Mouse (Mus musculus): ENCODE measurements around the gene Ptpro.
"Not testable (repeated sequence)": the region's sequence is repeated elsewhere in the genome, so short reads cannot be mapped to it uniquely, and the experiment has no call there.

The Ptpro gene

DNA sequence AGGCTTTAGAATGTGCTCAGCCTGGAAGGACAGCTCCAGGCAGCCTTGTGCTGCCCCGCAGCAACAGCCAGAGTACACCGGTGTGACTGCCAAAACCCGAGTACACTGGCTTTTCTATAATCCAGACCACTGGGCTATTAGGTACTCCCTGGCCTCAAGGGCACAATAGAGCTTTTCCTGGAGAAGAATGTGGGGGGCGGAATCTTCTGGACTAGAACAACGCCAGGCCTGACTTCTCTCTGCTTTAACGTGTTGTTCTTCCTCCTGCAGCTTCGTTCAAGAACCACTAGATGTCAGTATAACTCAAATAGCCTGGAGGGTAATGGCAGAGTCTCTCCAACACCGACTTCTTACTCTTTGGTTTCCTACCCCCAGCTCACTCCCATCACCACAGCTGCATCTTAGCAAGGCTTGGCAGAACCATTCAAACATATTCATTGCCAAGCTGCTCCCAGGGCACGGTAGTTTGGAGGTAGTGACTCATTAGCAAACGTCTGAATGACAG, 203.5 kb downstream of the Ptpro start:
- peak; percentile 63 for DNase-seq (ENCODE audit: low read depth)

DNA sequence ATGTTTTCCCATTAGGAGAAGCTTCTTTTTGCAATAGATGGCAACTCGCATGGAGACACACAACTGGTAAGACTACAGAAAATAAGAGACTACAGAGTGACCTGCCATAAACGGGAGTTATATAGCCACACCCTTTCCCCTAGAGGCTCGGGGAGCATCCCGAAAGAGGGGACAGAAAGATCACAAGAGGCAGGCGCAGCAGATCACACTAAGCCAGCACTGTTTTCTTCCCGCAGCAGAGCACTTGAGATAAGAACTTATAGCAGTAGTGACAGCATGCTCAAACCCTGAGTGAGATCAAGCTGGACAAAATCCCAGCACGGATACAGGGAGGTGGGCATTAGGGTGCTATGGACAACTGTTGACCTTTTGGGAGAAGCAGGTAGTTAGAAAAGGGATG, 203.9 kb downstream of the Ptpro start:
- DNase-seq (ENCODE audit: low read depth) = no peak

DNA sequence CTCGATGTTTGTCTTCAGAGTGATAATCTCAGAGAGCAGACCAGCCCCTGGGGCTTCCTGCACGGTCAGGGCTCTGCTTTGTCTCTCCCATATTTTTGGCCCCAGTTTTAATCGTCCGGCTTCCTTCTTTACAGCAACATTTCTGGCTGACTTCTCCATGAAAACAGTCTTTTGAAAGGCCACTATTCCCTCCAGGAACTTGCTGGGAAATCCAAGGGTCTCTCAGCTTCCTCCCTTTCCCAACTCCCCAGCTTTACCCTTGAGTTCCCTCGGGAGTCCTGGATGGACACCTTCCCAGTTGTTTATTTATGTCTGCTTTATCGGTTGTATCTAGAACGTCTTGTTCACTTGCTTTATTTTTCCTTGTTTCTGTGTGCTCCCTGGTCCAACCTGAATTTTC, 205.1 kb downstream of the Ptpro start:
- DNase-seq (ENCODE audit: low read depth) = no peak

DNA sequence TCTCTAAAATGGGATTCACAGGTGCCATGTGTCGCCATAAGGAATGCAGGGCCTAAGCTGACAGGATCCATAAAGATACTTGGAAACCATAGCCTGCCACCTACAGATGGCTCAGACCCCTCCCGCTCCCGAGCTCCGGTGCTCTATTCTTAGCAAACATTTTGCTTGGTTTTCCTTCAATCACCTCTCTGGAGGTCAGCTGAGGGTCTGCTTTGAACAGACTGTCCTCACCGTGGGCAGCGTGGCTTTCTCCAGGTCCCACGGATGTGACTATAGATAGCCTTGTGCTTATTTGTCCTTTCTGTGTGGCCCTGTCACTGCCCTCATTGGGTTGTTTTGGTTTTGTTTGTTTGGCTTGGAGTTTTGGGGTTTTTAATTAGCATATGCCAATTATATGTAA, 206.0 kb downstream of the Ptpro start:
- DNase-seq (ENCODE audit: low read depth) = no peak

DNA sequence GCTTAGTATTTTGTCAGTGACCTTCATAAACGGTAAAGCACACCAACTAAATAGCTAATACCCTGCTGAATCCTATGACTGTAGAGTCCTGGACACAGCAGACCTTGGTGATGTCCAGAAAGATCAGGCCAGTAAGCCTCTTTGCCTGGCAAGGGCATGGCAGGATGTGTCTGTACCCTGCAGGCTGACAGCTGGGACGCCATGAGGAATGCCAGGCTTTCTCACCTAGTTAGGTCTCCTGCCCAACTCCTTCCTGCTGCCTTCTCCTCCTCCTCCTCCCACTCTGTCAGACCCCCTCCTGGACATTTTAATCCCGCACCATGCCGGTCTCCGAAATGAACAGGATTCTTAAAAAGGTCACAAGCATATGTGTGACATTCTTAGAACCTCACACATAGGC, 211.7 kb downstream of the Ptpro start:
- no peak for DNase-seq (ENCODE audit: low read depth)

DNA sequence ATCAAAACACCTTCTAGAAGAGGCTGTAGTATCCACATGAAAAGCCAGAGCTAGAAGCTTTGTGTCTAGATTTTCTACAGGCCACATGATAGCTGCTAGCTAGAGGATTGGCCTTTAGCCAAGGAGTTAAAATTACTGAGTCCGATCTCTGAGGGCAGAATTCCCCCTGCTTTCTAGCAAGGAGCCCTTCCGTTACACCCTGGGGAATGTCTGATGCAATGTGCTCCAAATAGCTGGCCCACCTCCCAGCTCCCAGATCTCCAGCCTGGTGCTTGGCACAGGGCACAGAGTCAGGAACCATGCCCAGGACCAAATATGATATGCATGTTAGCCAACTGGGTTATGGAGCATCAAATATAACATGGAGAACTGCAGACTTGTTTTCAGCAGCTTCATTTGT, 213.1 kb downstream of the Ptpro start:
- DNase-seq (ENCODE audit: low read depth) = no peak

DNA sequence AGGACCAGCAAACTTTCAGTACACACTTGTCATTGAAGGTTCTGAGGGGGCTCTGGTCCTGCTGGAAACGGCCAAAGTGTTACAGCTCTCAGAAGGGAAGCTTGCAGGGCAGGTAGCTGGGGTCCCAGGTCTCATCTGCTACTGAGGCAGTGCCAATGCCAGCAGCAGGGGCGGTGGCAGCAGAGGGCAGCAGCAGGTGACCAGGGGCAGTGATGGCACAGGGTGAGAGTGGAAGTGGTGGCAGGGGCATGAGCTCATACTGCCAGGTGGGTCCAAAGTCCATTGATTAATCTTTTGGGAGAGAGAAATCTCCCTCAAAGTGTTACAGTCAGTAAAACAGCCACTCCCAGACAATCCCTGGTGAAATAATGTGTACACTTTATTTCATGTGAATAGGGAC, 214.1 kb downstream of the Ptpro start:
- no peak for DNase-seq (ENCODE audit: low read depth)

DNA sequence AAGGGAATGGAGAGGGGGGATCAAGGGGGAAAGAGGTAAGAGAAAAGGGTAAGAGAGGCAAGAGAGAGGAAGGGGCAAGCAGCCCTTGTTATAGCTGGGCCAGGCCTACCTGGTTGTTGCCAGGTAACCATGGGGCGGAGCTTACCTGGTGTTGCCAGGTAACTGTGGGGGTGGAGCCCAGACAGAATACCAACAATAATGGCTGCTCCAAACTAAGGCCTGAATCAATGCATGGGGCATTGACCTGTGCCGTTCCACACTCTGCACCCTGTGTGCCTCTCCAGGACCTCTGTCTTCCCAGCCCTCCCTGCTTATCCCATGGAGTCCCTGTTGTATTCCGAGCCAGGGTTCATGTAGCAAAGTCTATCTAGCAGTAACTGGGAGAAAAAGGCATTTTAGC, 215.6 kb downstream of the Ptpro start:
- no peak for DNase-seq (ENCODE audit: low read depth)

DNA sequence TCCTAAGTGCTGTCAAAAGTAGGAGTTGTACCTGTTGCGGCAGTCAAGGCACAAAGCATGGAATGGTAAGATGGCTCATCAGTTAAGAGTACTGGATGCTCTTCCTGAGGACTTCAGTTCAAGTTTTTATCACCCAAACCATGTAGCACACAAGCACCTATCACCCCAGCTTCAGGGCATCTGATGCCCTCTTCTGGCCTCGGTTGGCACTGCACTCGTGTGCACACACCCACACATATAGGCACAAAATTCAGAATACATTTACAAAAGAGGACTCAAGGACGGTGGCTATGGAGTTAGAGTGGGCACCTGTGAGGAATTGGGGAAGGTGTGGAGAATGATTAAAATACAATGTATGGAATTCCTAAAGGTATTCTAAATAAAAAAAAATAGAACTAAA, 217.4 kb downstream of the Ptpro start:
- no peak for DNase-seq (ENCODE audit: low read depth)

DNA sequence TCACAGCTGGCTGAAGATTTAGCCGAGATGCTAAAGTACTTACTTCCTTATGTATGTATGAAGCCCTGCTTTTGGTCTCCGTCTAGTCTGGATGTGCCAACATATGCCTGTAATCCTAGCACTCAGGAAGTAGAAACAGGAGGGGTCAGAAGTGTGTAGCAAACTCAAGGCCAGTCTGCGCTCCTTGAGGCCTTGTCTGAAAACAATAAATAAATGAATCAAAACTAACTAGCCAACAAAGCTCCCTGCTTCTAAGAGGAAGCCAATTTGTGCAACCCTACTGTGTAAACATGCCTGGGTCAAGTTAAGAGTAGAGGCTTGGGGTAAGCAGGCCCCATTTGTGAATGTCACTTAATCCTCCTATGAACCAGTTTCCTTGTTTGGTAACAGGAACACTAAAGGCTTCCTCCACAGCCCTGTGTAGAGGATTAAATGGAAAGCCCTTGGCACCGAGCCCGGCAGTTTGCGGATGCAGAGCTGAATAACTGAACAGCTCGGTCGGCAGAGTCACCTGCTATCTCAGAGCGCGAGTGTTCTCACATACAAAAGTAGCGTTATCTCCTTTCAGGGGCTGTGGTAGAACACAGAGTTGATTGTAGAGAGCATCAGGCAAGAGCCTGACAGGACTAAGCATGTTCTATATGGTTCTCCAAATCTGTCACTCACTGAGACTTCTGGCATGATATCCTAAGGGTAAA, 218.9 kb downstream of the Ptpro start:
- DNase-seq (ENCODE audit: low read depth) = no peak

DNA sequence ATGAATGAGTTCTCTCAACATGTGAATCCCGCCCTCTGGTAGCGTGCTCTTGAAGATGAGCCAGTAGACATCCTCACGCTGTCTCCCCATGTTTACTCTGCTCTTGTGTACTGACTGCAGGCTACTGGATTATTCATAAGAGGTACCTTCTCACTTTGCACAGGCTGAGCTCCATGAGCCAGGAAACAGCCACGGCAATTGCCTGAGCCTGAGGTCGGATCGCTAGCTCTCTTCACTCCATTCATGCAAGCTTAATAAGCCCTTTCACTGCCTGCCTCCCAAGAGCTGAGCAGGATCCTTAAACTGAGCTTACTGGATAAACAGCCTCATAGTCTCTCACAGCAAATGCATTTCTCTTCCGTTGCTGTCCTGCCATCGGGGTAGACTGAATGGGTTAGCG, 220.0 kb downstream of the Ptpro start:
- no peak for DNase-seq (ENCODE audit: low read depth)

DNA sequence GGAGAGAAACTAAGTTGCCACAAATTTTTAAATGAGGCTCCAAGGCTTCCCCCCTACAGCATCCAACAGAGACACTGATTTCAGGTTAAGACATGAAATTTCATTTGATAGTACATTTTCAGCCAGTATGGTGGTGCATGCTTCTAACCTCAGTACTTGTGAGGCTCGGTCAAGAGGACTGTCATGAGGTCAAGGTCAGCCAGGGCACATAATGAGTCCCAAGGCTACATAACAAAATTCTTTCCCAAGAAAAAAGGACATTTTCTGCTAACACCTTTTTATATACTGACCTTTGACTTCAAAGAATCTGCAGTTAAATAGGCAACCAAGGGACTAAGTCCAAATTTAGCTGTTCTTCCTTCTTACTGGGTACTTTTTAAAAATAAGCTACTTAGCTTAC, 221.3 kb downstream of the Ptpro start:
- DNase-seq (ENCODE audit: low read depth) = no peak

DNA sequence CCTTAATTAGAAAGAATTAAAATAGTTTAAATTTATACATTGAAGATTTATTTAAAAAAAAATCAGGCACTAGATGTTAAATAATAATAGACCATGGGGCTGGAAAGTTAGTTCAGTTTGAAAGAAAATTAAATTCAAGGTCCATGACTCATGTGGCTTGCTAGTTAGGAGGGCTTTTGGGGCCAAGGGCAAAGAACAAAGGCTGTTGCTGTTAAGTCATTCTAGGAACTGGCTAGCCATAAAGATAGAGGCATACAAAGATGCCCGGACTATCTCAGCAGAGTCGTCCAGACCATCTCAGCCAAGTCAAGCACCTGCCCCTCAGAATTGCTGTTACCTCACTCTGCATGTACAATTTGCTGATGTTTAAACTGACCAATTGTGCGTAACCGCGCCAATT, 223.6 kb downstream of the Ptpro start:
- DNase-seq (ENCODE audit: low read depth) = not testable (repeated sequence)

DNA sequence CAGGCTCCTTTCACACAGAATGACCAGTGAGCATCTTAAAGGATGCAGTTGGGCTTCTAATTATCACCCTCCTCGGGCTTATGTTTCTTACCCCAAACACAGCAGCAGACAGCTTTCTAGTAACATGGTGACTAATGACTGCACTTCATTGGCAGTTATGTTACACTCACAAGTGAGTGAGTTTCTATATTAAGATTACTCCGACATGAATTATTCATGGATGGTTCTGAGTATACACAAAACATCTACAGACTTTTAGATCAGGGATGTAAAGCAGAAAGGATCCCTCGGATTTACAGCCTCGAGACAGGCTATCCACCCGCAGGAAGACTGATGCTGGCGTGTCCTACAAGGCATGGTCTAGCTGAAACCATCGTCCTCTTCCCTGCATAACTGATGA, 230.8 kb downstream of the Ptpro start:
- DNase-seq (ENCODE audit: low read depth) = no peak

DNA sequence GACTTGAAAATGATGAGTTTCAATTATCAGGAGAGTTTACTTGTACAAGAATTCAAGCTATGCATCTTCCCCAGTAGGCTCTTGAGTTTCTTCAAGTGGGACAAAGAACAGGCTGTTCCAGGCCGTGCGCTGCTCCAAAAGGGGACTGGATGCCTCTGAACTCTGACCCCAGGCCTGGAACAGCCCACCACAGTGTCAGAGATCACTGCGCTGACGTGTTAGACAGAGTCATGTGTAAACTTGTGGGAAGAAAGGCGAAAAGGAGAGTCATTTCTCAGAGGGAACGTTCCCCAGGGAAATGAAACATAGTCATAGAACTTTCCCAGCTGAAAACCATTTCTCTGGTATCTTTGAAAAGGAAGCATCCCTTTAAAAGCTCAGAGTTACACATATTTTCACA, 235.3 kb downstream of the Ptpro start:
- no peak for DNase-seq (ENCODE audit: low read depth)

DNA sequence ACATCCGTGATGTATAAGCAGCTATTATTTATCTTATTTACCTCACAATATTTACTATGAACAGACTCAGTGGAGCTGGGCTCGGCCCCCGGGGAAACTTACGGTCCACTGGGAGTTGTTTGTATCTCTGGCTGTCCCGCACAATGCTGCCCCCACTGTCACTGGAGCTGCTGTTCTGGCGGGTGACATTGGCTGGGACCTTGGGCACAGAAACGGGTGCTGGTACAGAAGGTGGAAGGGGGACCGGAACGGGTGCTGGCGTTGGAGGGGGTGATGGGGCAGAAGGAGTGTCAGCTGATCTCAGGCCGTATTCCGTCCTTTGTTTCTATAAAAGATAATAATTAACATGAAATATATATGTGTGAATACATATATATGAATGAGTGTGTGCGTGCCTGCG, 238.0 kb downstream of the Ptpro start:
- no peak for DNase-seq (ENCODE audit: low read depth)

DNA sequence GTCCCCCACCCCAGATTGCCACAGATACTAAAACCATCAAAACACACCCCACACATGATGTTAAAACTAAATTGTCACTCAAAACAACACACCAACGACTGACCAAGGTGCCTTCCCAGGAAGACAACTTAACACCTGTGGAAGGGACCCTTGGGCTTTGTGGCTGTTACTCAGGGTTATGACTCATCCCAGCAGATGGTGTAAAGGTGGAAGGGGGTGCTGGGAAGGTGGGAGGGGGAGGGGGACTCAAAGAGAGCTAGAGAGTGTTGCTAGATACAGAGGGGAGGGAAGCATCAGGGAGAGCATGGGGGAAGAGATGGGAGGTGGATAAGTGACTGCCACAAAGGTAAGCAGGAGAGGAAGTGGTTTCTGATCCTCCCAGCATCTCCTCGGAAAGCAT, 239.5 kb downstream of the Ptpro start:
- peak; percentile 2 for DNase-seq (ENCODE audit: low read depth)

DNA sequence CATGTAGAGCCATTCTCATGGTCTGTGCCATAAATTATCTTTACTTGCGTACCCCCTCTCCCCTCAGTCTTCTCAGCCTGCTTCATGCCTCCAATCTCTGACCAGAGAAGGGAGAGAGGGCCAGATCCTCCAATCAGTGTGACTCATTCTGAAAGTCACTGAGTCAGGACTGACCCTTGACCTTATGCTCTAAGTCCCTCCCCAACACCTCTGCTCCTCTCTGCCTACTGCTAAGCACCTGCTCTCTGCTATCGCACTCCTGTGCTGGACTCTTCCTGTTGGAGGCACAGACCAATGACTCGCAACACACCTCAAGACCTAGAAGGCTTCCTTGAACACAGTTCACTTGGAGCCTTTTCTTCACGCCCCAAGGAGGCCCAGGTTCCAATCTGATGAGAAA, 240.5 kb downstream of the Ptpro start:
- no peak for DNase-seq (ENCODE audit: low read depth)

DNA sequence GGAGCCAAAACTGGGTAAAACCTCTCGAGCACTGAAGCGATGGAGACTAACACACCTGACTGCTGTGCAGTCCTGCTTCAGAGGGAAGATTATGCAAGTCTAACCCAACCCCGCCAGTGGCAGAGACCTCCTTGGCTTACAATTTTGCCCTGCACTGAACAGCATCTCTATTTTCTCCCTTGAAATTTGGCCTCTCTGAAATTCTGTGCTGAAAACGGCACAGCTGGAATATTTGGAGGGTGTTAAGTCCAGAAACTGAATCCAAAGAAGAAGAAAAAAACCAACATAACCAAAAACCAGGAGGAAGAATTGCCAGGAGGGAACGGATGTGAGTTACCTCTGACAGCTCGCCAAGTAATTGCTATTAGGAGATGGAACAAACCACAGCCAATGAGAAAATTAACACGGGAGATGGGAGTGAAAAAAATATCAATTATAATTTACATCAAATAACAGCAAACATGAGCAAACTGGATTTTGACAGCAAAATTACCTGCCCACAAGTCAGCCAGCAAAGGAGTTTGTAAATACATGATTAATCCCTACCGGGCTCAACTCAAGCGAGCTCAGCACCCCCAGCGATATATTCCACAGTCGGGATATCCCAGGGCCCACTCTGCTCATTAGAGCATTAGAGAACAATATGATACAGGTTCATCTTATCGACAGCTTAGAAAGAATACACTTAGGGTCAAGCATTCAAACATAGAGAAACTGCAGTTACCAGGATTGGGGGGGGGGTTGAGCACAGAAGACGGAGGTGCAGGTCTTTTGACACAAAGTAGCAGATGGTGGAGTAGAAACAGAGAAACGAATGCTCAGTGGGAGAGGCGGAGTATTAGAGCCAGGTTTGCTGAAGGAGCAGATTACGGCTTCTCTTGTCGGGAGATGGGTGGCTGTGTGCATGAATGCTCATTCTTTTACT, 241.4 kb downstream of the Ptpro start:
- no peak for DNase-seq (ENCODE audit: low read depth)

DNA sequence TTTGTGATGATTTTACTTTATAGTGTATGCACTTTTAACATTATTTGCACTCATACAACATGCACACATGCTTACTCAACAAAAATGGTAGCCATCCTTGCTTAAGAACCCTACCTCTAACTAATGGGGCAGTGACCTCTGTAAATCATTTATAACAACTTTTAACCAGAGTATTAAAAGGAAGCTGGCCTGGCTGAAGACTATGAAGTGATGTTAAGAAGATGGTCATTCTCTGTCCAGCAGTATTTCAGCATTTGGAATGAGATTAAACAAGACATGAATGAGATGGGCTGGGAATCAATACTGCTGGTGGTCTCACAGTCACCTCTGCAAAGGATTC, 242.0 kb downstream of the Ptpro start:
- DNase-seq (ENCODE audit: low read depth) = no peak

DNA sequence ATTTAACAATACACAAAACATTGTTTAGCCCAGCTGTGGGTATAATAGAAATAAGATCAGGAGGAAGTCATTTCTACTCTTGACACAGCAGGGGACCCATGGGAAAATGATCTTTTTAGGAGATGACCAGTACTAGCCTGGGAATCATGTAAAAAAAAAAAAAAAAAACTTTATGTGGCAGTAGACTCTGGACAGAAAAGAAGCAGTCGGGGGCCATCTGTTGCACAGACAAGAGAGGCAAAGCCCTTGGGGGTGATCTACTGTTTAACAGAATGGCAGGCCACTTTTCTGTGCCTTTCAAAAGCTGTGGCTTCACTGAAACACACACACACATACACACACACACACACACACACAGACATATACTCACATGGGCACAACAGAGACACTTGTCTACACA, 242.7 kb downstream of the Ptpro start:
- DNase-seq (ENCODE audit: low read depth) = no peak

DNA sequence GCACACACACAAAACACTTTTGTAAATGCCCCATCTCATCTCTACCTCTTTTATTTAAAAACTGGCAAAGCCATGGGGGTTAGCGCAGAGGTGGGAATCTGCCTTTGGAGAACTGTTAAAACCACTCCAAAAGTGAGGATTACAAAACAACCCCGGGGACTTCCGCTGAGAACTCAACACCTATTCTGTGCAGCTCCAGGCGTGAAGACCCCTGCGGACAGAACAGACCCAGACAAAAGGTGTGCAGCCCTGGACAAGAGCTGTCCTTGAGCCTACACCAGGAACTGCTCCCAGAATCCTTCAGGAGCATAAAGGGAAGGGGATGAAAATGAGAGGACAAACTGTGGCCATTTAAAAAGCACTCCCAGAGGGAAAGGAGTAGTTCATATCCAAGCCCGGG, 243.1 kb downstream of the Ptpro start:
- DNase-seq (ENCODE audit: low read depth) = no peak

DNA sequence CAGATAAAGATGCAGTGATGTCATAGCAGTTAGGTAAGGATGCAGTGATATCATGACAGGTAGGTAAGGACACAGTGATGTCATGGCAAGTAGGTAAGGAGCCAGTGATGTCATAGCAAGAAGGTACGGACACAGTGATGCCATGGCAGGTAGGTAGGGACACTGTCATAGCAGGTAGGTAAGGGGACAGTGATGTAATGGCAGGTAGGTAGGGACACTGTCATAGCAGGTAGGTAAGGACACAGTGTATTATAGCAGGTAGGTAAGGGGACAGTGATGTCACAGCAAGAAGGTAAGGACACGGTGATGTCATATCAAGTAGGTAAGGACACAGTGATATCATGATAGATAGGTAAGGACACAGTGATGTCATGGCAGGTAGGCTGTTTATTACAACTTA, 244.4 kb downstream of the Ptpro start:
- DNase-seq (ENCODE audit: low read depth) = no peak
